Mouse (Mus musculus): ENCODE measurements at regions not wholly inside any gene's neighbourhood (a gene's known extent, or its start where the extent isn't known, plus 50 kb on each side); places are given as distances from the start of the nearest gene placed in this dataset.

DNA sequence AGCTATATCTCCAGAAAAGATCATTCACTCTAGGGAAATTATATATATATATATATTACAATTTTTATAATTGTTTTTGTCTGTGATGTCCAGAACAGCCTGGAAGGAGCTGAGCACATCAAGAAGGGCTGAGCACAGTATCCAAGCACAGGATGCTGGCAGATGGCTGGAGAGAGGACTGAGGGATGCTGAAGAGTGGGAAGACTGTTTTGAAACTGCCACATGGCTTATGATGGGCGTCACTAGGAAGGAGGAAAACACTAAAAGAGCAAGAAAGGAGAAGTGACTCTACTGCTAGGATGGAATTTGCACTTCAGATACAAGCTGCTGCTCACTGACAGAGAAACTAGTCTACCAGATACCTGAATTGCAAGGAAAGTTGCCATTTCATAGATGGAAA, 50.4 kb upstream of the Atg10 start:
- intact Hi-C loops (cut with DNase I), result no loop called here

DNA sequence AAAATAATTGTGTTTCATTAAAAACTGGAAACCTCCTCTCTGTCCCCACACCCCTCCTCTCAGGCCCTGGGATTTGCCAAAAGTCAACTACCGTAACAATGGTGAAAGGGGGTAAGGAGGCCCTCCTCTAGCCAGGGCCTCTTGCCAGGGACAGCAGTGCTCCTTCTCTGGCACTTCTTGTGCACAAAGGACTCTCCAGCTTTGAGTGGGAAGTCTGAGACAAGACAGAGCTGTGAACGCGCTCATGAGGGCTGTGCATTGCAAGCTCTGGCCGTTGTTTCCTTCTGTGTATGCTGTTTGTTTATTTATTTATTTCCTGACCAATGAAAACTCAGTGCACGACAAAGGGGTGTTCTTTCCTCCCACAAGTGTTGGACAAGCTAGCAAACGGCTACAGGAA, 50.8 kb upstream of the Atg10 start:
- DNase-seq (ENCODE audit: low spot score in 2 of 2), result peak; percentile 13 to 15
- intact Hi-C loops (cut with DNase I), result no loop called here

More for the DNA sequence above, 50.4 kb upstream of the Atg10 start:
- DNase-seq (ENCODE audit: low spot score in 2 of 2), result peak; percentile 33 to 42

DNA sequence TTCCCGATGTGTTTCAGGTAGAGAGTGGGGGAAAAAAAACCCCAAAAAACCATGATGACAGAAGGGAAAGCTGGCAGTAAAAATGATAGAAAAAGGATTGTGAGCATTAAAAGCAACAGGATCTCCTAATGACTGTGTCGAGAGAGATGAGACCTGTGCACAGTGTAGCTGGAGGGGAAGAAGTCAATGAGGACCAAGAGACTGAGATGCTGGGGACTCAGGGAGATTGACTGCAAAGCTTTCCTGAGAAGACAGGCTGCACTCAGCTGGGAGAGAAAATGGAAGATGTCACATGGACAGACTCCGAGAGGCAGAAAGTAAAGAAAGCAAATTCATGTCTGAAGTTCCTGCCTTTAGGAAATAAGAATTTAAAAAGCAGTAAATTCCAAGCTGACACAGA, 55.7 kb upstream of the Atg10 start:
- DNase-seq (ENCODE audit: low spot score in 2 of 2), result no peak
- intact Hi-C loops (cut with DNase I), result no loop called here

DNA sequence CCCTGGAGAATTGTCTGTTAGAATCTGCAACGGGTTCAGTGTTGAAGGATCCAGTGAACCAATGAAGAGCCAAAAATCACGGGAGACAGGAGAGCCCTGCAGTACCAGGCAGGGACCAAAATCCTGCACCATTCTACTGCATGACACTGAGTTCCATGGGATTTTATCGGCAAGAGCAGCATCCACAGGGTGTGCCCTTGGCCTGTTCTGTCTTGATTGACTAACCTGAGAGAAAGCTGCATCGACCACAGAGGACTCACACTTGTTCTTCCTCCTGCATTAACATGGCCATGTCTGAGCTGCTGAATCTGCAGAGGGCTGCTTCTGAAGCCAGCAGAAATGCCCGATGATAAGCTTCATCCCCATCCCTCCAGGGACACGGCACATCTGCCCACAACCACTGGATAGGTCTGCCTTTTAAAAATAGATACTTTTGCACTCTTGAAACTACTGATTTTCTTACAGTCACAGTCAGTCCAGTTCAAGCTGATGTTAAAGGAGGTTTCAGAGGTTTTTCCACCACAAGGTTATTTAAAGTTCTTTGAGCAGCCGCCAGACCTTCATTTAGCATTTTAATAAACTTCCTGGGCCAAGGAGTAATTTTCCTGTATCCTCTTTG, 71.9 kb upstream of the Atg10 start:
- intact Hi-C loops (cut with DNase I), result no loop called here
- no peak for DNase-seq (ENCODE audit: low spot score in 2 of 2)

DNA sequence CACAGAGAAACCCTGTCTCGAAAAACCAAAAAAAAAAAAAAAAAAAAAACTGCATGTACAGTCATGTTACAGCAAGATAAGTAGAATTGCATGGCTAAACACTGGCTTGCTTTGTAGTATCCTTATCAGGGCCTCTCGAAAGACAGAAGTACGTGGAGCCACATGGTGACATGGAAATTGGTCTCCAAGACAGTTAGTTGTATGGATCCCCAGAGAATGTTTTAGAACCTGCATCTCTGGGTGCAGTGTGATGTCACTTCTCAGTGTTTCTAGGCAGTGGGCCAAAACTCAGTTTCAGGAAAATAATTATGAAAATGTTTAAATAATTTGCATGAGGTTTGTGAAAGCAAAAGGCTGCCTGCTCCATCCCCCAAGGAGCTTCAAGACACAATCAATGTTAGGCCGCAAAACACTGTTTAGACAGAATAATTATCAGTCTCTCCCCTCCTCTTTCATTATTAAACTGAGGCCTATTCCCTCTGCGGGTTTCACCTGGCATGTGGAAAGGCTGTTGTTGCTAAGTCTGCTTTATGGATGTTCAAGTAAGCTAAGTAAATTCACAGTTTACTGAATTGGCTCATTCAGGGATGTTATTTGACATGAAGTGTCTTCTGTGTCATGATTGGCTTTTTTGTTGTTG, 72.9 kb upstream of the Atg10 start:
- intact Hi-C loops (cut with DNase I), result no loop called here
- DNase-seq (ENCODE audit: low spot score in 2 of 2), result no peak

DNA sequence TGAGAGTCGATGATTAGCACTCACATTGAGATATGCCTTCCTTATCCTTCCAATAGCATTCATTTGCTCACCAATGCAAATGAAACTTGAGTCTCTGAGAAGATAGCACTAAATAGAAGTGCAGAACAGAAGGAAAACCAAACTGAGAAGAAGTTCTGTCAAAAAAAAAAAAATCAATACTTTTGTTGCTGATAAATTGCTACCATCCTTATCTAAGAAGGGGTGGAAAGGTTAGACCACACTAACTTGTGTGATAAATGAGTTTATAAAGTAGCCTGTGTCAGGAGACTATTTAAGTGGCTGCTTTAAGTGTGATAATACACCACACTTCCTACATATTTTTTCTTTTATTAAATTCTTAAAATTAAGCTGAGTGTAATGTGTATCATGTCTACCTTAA, 78.1 kb upstream of the Atg10 start:
- no peak for DNase-seq (ENCODE audit: low spot score in 2 of 2)
- intact Hi-C loops (cut with DNase I), result no loop called here

DNA sequence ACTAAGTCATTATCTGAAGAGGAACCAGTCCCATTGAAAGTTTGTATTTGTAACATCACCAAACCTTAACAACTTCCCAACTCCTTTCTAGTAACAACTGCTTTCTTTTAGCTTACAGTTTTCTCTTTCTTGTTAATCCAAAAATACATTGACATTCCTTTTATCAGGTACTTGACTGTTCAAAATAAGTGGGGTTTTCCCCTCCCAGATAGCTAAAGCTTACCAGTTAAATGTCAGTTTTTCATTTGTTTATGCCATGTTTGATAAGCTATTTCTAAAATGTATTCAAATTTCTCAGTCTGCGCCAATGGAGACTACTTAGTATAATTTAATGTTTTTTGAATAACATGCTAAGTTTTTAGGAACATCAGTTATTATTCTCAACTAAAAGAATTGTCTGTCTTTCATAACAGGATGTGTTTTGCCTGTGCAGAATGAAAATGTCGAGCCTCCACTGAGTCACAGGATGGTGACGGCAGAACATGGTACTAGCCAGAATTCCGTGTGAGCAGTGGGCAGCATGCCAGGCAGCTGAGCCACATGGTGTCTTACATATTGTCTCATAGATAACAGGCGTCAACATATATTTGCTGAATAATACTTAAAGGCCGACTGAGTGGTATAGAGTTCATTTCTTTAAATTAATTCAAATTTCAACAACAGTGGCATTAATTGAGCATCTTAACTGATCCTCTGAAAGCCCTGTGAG, 82.1 kb upstream of the Atg10 start:
- DNase-seq (ENCODE audit: low spot score in 2 of 2), result no peak
- intact Hi-C loops (cut with DNase I), result no loop called here

DNA sequence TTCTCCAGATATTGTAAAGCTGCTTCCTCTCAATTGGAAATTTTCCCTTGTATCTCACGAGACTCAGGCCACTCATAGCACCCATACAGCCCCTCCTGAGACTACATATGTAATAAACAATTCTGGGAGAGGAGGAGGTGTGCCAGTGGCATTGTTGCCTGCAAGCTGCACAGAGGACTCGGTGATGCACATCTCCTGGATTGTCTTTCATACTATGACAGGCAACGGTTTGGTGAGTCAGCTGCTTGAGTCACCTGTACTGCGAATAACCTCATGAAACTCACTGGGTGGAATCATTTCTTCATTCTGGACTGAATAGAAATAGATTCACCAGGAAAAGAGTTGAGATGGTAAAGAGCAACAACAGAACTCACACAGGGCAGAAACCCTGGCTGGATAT, 82.8 kb upstream of the Atg10 start:
- intact Hi-C loops (cut with DNase I), result no loop called here
- DNase-seq (ENCODE audit: low spot score in 2 of 2), result no peak

DNA sequence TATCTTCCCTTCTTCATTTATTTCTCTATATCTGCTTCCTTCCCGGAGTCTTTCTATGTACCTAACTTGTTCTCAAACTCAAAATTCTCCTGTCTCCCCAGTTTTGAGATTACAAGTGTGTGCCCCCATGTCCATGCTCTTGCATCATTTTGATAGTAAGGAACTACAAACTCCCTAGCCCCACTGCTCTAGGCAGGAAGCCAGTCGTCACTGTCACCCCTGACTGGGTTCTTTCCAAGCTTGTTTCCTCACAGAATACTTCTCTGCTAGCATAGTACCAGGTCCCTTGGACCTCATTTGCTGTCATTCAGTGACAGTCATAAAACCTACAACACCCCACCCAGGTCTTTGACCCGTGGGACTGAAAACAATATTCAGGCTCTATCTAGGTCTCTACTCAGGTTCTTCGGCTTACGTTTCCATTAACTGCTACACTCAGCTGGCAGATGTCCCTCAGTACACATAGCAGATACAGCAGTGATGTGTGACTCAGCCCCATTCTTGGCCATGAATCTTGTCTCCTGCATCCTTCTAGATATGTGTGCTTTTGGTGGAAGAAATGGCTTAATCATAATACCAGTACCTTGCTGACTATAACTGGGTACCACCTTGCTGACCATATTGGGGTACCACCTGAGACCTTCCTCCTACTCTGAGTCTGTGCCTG, 89.3 kb upstream of the Atg10 start:
- intact Hi-C loops (cut with DNase I), result no loop called here
- DNase-seq (ENCODE audit: low spot score in 2 of 2), result no peak

DNA sequence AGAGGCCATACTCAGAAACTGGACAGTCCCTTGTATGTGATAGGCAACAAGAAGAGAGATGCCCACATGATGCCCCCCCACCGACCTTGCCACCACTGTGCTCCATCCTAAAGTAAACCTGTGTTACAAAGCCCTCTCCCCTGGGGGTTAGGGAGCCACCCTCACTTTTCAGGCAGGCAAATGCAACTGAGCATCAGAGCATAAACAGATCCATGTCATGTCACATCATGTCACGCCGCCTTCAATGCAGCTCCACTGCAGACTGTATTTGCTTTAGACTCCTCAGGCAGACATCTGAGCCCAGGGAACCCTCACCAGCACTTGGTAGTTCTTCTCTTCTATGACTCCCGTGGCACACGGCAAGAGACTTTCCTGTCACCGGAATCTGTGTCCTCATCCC, 98.6 kb upstream of the Atg10 start:
- no peak for DNase-seq (ENCODE audit: low spot score in 2 of 2)
- intact Hi-C loops (cut with DNase I), result no loop called here

DNA sequence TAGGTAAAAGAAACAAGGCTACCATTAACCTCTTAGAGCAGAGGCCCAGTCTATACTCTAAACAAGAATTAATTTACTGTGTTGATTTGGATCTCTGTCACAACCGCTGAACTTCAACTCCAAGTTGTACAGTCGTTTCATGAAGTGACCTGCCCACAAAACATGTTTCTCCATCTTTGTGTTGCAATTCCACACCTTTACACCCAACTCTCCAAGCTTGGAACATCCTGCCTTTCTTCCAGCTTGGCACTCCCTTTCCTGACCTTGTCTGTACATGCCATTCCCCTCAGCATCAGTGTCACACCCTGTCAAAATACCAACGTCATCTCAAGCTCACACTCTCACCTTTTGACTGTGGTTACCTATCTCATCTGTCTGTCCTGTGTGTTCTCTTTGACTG, 103.1 kb upstream of the Atg10 start:
- DNase-seq (ENCODE audit: low spot score in 2 of 2), result no peak
- intact Hi-C loops (cut with DNase I), result no loop called here

DNA sequence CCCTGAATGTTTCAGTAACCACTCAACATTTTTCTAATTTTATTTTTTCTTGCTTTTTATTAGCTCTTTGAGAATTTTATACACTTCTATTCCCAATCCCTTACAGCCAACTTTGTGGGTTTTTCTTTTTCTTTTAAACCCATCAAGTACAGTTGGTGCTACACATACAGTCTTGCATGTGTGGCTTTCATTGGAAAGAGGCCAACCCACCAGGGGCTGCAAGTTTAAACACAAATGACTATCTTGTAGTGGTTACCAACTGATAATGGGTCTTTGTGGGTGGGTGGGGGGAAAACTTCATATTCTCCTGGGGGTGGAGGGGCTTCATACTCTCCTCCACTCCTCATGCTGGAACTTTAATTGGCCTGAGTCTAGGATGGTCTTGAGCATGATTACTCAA, 110.5 kb upstream of the Atg10 start:
- DNase-seq (ENCODE audit: low spot score in 2 of 2), result no peak
- intact Hi-C loops (cut with DNase I), result no loop called here

DNA sequence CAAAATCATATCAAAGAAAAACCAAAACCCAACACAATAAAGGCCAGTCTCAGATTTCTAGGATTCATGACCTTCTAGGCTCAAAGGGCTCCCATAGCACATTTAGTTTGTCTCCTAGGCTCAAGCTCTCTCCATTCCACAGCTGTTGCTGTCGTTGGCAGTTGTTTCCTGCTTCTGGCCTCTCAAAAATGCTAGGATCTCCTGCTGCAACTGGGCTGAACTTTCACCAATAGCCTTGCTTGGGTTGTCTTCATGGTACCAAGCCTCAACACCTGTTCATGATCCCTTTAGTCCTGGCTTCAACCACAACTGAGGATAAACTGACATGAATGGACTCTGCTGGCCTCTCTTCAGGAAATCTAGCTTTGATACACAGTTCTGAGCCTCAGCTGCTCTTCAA, 115.9 kb upstream of the Ssbp2 start:
- no peak for DNase-seq (ENCODE audit: low spot score in 2 of 2)
- intact Hi-C loops (cut with DNase I), result no loop called here

DNA sequence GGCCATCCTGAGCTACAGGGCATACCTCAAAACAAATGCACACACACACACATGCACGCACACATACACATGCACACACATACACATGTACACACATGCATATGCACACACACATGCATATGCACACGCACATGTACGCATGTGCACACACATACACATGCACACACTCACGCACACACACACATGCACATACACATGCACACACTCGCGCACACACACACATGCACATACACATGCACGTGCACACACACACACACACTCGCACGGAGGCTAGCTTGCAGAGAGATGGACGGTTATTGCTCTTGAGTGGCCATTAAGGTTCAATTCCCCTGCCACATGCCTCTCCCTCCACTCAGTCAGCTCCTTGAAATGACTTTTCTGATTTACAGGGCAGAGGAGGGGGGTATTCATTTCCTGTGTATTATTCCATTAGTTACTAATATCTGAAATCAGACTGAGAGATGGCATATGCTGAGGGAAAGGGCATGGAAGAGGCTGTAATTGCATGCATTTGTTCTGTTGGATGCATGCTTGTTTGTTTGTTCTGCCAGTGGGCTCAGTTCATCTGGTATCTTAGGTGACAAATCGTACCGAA, 111.5 kb upstream of the Ssbp2 start:
- no peak for DNase-seq (ENCODE audit: low spot score in 2 of 2)
- intact Hi-C loops (cut with DNase I), result no loop called here

DNA sequence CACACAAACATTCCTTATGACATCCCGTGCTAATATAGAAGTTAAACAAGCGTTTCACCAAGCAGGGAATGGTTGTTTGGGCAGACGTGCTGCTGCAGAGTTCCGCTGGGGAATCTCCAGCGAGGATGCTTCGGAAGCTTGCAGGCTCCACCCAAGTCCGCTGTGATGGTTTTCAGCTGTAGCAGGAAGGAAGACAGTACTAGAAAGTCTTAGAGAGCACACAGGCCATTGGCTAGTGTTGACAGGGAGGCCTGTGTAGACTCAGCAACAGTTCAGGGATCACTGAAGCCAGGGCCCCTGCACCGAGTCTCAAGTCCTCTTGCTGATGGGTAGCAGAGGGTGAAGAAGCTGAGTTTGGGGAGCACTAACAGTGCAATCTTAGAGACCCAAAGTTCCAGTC, 107.8 kb upstream of the Ssbp2 start:
- intact Hi-C loops (cut with DNase I), result no loop called here
- no peak for DNase-seq (ENCODE audit: low spot score in 2 of 2)

DNA sequence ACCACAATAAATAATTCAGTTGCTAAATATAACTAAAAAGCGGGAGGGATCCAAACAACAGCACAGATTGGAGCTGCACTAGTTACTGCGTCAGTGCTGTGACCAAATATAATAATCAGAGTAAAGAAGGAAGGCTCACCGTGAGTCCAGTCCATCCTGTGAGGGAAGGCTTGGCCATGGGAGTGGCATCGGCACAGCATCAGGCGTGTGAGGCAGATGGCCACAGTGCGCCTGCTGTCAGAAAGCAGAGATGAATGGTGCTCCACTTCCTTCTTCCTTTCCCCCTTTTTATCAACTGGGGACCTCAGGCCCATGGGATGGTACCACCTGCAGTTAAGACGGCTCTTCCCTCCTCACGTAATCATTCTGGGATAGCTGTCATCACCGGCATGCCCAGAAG, 103.6 kb upstream of the Ssbp2 start:
- no peak for DNase-seq (ENCODE audit: low spot score in 2 of 2)
- intact Hi-C loops (cut with DNase I), result no loop called here

DNA sequence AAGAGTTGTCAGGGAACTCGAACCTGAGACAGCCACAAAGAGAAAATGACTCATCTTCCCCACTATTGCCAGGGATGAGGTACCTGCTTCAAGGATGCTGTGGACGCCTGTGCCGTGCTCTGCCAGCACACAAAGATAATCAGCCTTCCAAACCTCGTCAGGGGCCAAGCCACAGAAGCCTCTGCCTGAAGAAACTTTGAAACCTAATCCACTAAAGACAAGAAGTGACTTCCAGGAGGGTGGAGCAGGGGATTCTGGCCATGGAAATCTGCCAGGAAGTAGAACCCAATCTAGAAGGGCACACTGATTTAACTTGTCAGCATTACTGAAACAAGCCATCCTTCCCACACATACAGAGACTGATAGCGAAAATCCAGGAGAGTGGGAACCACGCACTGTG, 100.0 kb upstream of the Ssbp2 start:
- no peak for DNase-seq (ENCODE audit: low spot score in 2 of 2)
- intact Hi-C loops (cut with DNase I), result loop anchor here (10.0 kb wide), 1 partner anchor 265 kb away; no protein-coding TSS in a partner anchor

DNA sequence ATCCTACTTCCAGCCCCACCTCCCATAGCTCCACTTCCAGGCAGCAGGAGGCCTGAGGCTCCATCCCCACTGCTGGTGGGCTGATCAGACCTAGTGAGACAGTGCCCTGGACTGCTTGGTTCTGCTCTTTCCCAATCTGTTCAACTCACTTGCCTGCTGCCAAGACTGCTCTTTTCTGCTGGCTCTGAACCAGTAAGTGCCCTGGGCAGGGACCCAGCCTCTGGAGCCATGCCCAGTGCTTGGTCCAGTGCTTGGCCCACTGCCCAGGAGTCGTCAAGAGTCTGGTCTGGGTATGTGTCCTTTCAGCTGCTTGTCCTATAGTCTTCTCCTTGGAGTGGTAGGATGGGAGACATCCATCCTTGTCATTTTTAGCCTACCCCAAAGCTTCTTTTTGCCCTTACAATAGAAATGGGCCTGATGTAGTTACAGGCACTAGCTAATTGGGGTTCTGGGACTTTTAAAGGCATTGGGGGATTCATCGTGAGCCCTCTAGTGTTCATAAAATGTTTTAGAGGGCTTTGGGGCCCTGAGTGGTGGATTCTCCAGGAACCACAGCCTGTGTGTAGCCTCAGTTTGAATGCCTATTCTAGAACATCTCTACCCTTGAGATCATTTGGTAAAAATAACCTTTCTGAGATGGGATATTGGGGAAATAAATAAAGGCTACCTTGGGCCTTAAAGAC, 94.7 kb upstream of the Ssbp2 start:
- intact Hi-C loops (cut with DNase I), result loop anchor here (5.0 to 10.0 kb wide), 3 partner anchors 143 to 398 kb away; partner anchors contain the start of gene Atg10

DNA sequence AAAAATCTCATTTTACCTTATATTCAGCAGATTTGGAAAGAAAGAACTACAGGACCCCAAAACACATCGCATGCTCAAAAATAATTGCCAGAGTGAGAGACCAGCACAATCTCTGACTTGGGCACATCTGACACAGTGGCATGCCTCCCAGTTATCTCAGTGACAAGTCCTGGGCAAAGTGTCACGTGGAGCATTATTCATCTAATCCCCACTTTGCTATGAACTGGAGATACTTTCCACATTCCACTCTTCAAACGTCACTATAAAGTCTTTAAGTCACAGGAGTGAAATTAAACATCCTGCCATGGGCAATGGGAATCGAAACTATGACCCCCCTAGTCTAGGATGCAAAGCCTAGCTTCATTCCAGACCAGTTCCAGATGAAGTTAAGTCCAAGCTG, 93.5 kb upstream of the Ssbp2 start:
- intact Hi-C loops (cut with DNase I), result loop anchor here (5.0 to 10.0 kb wide), 3 partner anchors 144 to 399 kb away; partner anchors contain the start of gene Atg10
- DNase-seq (ENCODE audit: low spot score in 2 of 2), result no peak

More for the DNA sequence above, 94.7 kb upstream of the Ssbp2 start:
- DNase-seq (ENCODE audit: low spot score in 2 of 2), result peak; percentile 76 to 80

Data from left cerebral cortex, postnatal 36 days (tissue).